Mouse (Mus musculus) limb, embryonic 12.5 days (tissue): ENCODE results near the gene Pam16. TPM values are rescaled to one million over a fixed set of nuclear protein-coding genes. Genes with fewer than 3 reads are reported as not detected.

Experiments used
- ATAC-seq: fragments of 200-750 bp; cut with Nextera tagmentation; 2 replicates; pipeline ENCODE4 v1.8.0; 2017; ENCODE audit warnings: low read depth, moderate TSS enrichment; ENCODE audit not compliant: insufficient number of reproducible peaks, insufficient read depth, low FRiP score, low TSS enrichment
- H3K27ac ChIP-seq: fragments of 300-500 bp; sonication (generic); 2 replicates; pipeline ENCODE4 v1.5.1; 2016; ENCODE audit warnings: mild to moderate bottlenecking, moderate library complexity
- H3K27me3 ChIP-seq: fragments of 300-500 bp; sonication (generic); 2 replicates; pipeline ENCODE4 v1.6.1; 2016; ENCODE audit warnings: mild to moderate bottlenecking, moderate library complexity
- H3K36me3 ChIP-seq: fragments of 300-500 bp; sonication (generic); 2 replicates; pipeline ENCODE4 v1.6.1; 2016; ENCODE audit warnings: mild to moderate bottlenecking, moderate library complexity
- H3K4me1 ChIP-seq: fragments of 300-500 bp; sonication (generic); replicated peaks from 2 replicates; pipeline ENCODE4 v1.6.1; 2016
- H3K4me2 ChIP-seq: fragments of 300-500 bp; sonication (generic); 2 replicates; pipeline ENCODE4 v1.6.1; 2016; ENCODE audit warnings: mild to moderate bottlenecking, moderate library complexity
- H3K4me3 ChIP-seq: fragments of 300-500 bp; sonication (generic); replicated peaks from 2 replicates; pipeline ENCODE4 v1.5.1; 2016; ENCODE audit warnings: mild to moderate bottlenecking
- H3K9ac ChIP-seq: fragments of 300-500 bp; sonication (generic); replicated peaks from 2 replicates; pipeline ENCODE4 v1.6.1; 2016; ENCODE audit warnings: mild to moderate bottlenecking, moderate library complexity
- H3K9me3 ChIP-seq: fragments of 300-500 bp; sonication (generic); 2 replicates; pipeline ENCODE4 v1.6.1; 2016; ENCODE audit warnings: mild to moderate bottlenecking, moderate library complexity
- WGBS: fragments of 180-500 bp; shearing (Covaris S2); methylation state at CpG from one replicate; pipeline ENCODE4 v1.1.7; 2016; 5-methylcytosine and 5-hydroxymethylcytosine counted together
- polyA plus RNA-seq: library from polyadenylated mRNA; unstranded; fragments of >200 nt; fragmentation: Nextera tagmentation; extraction: Ambion mirVana; gene quantifications from 2 replicates; pipeline ENCODE4 v1.2.1, GENCODE M21; 2016

Gene Pam16
- polyA plus RNA-seq, 1 experiment from 2014 or later = 111 TPM

GRCm38 (mm10) chr16:4655251-4655734 is 30.5 kb upstream of the Pam16 start:
- Histone ChIP-seq H3K4me2 (no peak overlapping the region), H3K9me3 (no peaks in the 10 kb centered on the region), H3K36me3 (peaks cover 43% of the 10 kb centered on the region), H3K9ac (no peak overlapping the region), H3K4me1 (peaks cover 93% of the 10 kb centered on the region), H3K27ac (peak overlapping the region; percentile 97), H3K4me3 (no peak overlapping the region), H3K27me3 (no peaks in the 10 kb centered on the region)
- 64% methylated on average over 4 of the region's 4 CpGs for WGBS
- no peak for ATAC-seq

GRCm38 (mm10) chr16:4654706-4655105 is 29.9 kb upstream of the Pam16 start:
- H3K36me3 ChIP-seq = peaks cover 49% of the 10 kb centered on the region

GRCm38 (mm10) chr16:4652707-4653416 is 28.1 kb upstream of the Pam16 start:
- Histone ChIP-seq H3K36me3 (peaks cover 67% of the 10 kb centered on the region), H3K4me3 (no peak overlapping the region), H3K4me2 (peak overlapping the region; percentile 44), H3K27ac (peak overlapping the region; percentile 97), H3K27me3 (no peaks in the 10 kb centered on the region), H3K4me1 (peaks cover 99% of the 10 kb centered on the region), H3K9me3 (no peaks in the 10 kb centered on the region), H3K9ac (peak overlapping the region; percentile 19)
- no peak for ATAC-seq
- 44% methylated on average over 4 of the region's 4 CpGs for WGBS

More at GRCm38 (mm10) chr16:4654706-4655105, 29.9 kb upstream of the Pam16 start:
- Histone ChIP-seq H3K4me1 (peaks cover 96% of the 10 kb centered on the region), H3K27ac (peak overlapping the region; percentile 97), H3K27me3 (no peaks in the 10 kb centered on the region), H3K9me3 (no peaks in the 10 kb centered on the region), H3K9ac (no peak overlapping the region), H3K4me2 (no peak overlapping the region), H3K4me3 (no peak overlapping the region)
- WGBS = 77% methylated on average over 10 of the region's 10 CpGs
- ATAC-seq = no peak

GRCm38 (mm10) chr16:4651624-4652023 is 26.8 kb upstream of the Pam16 start:
- H3K36me3 ChIP-seq = peaks cover 80% of the 10 kb centered on the region
- no peak overlapping the region for H3K4me3 ChIP-seq
- no peaks in the 10 kb centered on the region for H3K27me3 ChIP-seq
- ATAC-seq = peak; percentile 93
- H3K9me3 ChIP-seq = no peaks in the 10 kb centered on the region
- peaks cover 99% of the 10 kb centered on the region for H3K4me1 ChIP-seq
- H3K4me2 ChIP-seq = peak overlapping the region; percentile 44
- peak overlapping the region; percentile 97 for H3K27ac ChIP-seq
- H3K9ac ChIP-seq = peak overlapping the region; percentile 27; the same call in 1 of the 2 replicates
- WGBS = 7% methylated on average over 7 of the region's 7 CpGs

GRCm38 (mm10) chr16:4651081-4651480 is 26.3 kb upstream of the Pam16 start:
- 76% methylated on average over 1 of the region's 1 CpGs for WGBS
- H3K9me3 ChIP-seq = no peaks in the 10 kb centered on the region
- no peak overlapping the region for H3K4me3 ChIP-seq
- ATAC-seq = no peak
- peak overlapping the region; percentile 97 for H3K27ac ChIP-seq
- H3K27me3 ChIP-seq = no peaks in the 10 kb centered on the region
- H3K9ac ChIP-seq = no peak overlapping the region; the same call in 1 of the 2 replicates
- H3K36me3 ChIP-seq = peaks cover 84% of the 10 kb centered on the region
- peak overlapping the region; percentile 44 for H3K4me2 ChIP-seq
- H3K4me1 ChIP-seq = peaks cover 99% of the 10 kb centered on the region

GRCm38 (mm10) chr16:4650161-4650560 is 25.4 kb upstream of the Pam16 start:
- Histone ChIP-seq H3K9me3 (no peaks in the 10 kb centered on the region), H3K4me1 (peaks cover 99% of the 10 kb centered on the region), H3K4me3 (no peak overlapping the region), H3K27ac (peak overlapping the region; percentile 97), H3K9ac (no peak overlapping the region; the same call in 1 of the 2 replicates), H3K4me2 (no peak overlapping the region), H3K36me3 (peaks cover 83% of the 10 kb centered on the region), H3K27me3 (no peaks in the 10 kb centered on the region)
- 88% methylated on average over 3 of the region's 3 CpGs for WGBS
- no peak for ATAC-seq

GRCm38 (mm10) chr16:4649692-4650091 is 24.9 kb upstream of the Pam16 start:
- Histone ChIP-seq H3K4me1 (peaks cover 99% of the 10 kb centered on the region), H3K4me3 (no peak overlapping the region), H3K36me3 (peaks cover 81% of the 10 kb centered on the region), H3K4me2 (no peak overlapping the region), H3K27ac (peak overlapping the region; percentile 97), H3K9ac (no peak overlapping the region; the same call in 1 of the 2 replicates), H3K9me3 (no peaks in the 10 kb centered on the region), H3K27me3 (no peaks in the 10 kb centered on the region)
- ATAC-seq = no peak
- 90% methylated on average over 11 of the region's 11 CpGs for WGBS

GRCm38 (mm10) chr16:4649211-4649610 is 24.4 kb upstream of the Pam16 start:
- no peak for ATAC-seq
- no peak overlapping the region; the same call in 1 of the 2 replicates for H3K9ac ChIP-seq
- no peaks in the 10 kb centered on the region for H3K27me3 ChIP-seq
- H3K4me1 ChIP-seq = peaks cover 99% of the 10 kb centered on the region
- no peaks in the 10 kb centered on the region for H3K9me3 ChIP-seq
- H3K4me3 ChIP-seq = no peak overlapping the region
- H3K27ac ChIP-seq = peak overlapping the region; percentile 97
- peaks cover 83% of the 10 kb centered on the region for H3K36me3 ChIP-seq
- no peak overlapping the region for H3K4me2 ChIP-seq
- WGBS = 85% methylated on average over 5 of the region's 5 CpGs

- Histone ChIP-seq H3K4me1 (peaks cover 99% of the 10 kb centered on the region), H3K27me3 (no peaks in the 10 kb centered on the region), H3K4me3 (no peak overlapping the region), H3K27ac (peak overlapping the region; percentile 97), H3K36me3 (peaks cover 85% of the 10 kb centered on the region), H3K4me2 (no peak overlapping the region), H3K9me3 (no peaks in the 10 kb centered on the region), H3K9ac (no peak overlapping the region)
- ATAC-seq = no peak
- 90% methylated on average over 28 of the region's 28 CpGs for WGBS
These were observed 23.7 kb upstream of the Pam16 start for GRCm38 (mm10) chr16:4648416-4649023.

GRCm38 (mm10) chr16:4647651-4648141 is 22.9 kb upstream of the Pam16 start:
- H3K27me3 ChIP-seq = no peaks in the 10 kb centered on the region
- no peaks in the 10 kb centered on the region for H3K9me3 ChIP-seq
- no peak overlapping the region for H3K4me3 ChIP-seq
- H3K9ac ChIP-seq = no peak overlapping the region
- no peak for ATAC-seq
- 73% methylated on average over 13 of the region's 13 CpGs for WGBS
- peak overlapping the region; percentile 74 for H3K27ac ChIP-seq
- H3K36me3 ChIP-seq = peaks cover 85% of the 10 kb centered on the region
- peak overlapping the region; percentile 6; the same call in 1 of the 2 replicates for H3K4me2 ChIP-seq
- peaks cover 99% of the 10 kb centered on the region for H3K4me1 ChIP-seq

GRCm38 (mm10) chr16:4646831-4647230 is 22.0 kb upstream of the Pam16 start:
- peaks cover 99% of the 10 kb centered on the region for H3K4me1 ChIP-seq
- peaks cover 80% of the 10 kb centered on the region for H3K36me3 ChIP-seq
- peak overlapping the region; percentile 74 for H3K27ac ChIP-seq
- no peaks in the 10 kb centered on the region for H3K27me3 ChIP-seq
- WGBS = 66% methylated on average over 4 of the region's 4 CpGs
- no peak for ATAC-seq
- H3K4me3 ChIP-seq = no peak overlapping the region
- H3K9me3 ChIP-seq = no peaks in the 10 kb centered on the region
- no peak overlapping the region for H3K9ac ChIP-seq
- H3K4me2 ChIP-seq = peak overlapping the region; percentile 6; the same call in 1 of the 2 replicates
